Mouse (Mus musculus): Measurements from ENCODE around the gene Txnrd2. TPM values are rescaled to one million over a fixed set of nuclear protein-coding genes. Genes with fewer than 3 reads are reported as not detected.
A peak's percentile ranks its signal among the peaks of the same experiment; 100 is the strongest.

The Txnrd2 gene
- total RNA-seq, 2 experiments from 2014 or later = 19.7 to 21.4 TPM

DNA sequence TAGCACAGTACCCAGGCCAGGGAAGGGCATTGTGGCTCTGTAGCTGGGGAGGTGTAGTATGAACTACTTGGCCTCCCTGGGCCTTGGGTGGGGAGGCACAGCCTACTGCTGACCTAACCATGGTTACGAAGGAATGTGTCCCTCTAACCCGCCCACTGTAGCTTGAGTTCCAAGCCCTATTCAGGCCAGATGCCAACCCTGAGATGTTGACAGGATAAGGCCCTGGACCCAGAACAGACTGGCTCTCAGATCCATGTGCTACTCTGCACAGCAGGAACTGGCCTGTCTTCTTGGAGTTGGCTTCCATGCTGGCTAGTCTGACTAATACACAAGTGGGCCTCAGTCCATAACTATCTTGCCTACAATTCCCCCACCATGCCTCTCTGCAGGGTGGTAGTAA lies 30.0 kb upstream of the Txnrd2 start:
- DNase-seq (ENCODE audit: low spot score in 2 of 2) = no peak
- H3K27ac ChIP-seq = peak overlapping the region; percentile 21; the same call in 1 of the 2 replicates

DNA sequence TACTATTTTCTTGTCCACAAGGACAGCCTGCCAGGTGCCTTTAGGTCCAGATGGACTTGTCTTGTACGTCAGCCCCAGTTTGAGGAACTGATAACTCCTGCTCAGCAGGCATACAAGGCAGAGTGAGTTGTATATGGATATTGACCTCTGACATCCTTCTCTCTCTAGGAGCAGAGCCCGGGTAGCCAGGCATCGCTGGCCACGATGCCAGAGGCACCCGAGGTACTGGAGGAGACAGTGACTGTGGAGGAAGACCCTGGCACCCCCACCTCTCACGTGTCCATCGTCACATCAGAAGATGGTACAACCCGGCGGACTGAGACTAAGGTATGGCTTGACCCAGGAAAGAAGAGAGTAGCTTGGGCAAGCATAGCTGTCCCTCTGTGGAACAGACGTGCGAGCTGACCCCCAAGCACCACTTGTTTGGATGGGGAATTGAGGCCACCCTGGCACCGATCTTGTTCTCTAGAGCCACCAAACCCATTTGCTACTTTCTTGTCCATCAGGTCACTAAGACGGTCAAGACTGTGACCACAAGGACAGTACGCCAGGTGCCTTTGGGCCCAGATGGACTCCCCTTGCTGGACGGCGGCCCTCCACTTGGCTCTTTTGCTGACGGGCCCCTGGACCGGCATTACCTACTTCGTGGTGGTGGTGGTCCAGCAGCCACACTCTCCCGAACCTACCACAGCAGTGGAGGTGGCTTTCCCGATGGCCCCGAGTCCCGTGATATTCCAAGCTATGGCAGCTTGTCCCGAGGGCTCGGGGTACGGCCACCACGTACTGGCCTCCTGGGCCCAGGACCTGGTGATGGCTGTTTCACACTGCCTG lies 29.2 kb upstream of the Txnrd2 start:
- Histone ChIP-seq H3K4me3 (no peak overlapping the region), H3K27ac (peak overlapping the region; percentile 21; the same call in 1 of the 2 replicates)
- DNase-seq (ENCODE audit: low spot score in 2 of 2) = no peak
- no peak for TF ChIP-seq CTCF (conservative IDR thresholded peaks at IDR 0.05)

More for the DNA sequence above, 30.0 kb upstream of the Txnrd2 start:
- no peak for TF ChIP-seq CTCF (conservative IDR thresholded peaks at IDR 0.05)
- no peak overlapping the region for H3K4me3 ChIP-seq

DNA sequence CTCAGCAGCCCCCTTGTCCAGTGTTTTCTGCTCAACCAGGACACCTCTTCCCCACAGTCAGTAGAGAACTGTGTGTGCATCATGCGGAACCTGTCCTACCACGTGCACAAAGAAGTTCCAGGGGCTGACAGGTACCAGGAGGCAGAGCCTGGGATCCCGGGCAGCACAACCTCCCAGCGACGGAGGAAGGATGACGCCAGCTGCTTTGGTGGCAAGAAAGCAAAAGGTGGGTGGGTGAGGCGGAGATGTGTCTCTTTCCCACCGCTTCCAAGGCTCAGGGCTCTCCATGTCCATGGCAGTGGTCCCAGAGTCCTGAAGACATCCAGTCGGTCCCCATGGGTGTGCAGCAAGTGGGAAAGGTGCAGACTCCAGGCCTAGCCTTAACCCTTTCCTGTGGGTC lies 26.2 kb upstream of the Txnrd2 start:
- DNase-seq (ENCODE audit: low spot score in 2 of 2) = no peak
- Histone ChIP-seq H3K27ac (no peak overlapping the region), H3K4me3 (no peak overlapping the region)
- TF ChIP-seq CTCF (conservative IDR thresholded peaks at IDR 0.05) = no peak

DNA sequence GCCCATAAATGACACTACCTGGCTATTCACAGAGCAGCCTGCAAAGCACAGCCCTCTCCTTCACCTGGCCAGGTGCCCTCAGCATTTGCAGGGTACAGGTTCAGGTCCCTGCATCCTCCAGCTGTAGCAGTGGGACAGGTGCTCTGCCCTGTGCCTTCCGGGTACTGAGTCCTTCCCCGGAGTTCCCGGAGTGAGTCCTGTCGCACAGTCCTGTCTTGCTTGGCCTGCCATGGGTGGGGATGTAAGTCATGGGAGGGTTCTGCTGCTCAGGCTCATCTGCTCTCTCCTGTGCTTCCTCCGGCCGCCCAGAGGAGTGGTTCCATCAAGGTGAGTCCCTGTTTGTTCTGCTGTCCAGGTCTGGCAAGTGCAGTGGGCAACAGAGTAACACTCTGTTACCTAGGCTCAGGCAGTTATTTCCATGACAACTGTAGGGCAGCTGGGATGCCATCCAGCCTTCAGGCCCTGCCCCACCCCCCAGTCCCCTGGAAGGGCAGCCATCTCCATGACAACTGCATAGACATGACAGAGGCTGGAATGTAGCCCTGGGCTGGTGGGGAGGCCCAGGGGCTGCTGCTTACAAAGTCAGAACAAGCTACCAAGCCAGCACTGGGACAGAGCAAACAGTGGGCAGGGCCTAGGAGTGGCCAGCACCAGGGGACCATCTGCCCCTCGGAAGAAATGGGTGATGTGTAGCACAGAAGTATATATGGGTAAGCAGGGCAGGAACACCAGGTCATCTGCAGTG lies 25.5 kb upstream of the Txnrd2 start:
- no peak for DNase-seq (ENCODE audit: low spot score in 2 of 2)
- H3K4me3 ChIP-seq = no peak overlapping the region
- TF ChIP-seq CTCF (conservative IDR thresholded peaks at IDR 0.05) = no peak
- peak overlapping the region; percentile 18; the same call in 1 of the 2 replicates for H3K27ac ChIP-seq

DNA sequence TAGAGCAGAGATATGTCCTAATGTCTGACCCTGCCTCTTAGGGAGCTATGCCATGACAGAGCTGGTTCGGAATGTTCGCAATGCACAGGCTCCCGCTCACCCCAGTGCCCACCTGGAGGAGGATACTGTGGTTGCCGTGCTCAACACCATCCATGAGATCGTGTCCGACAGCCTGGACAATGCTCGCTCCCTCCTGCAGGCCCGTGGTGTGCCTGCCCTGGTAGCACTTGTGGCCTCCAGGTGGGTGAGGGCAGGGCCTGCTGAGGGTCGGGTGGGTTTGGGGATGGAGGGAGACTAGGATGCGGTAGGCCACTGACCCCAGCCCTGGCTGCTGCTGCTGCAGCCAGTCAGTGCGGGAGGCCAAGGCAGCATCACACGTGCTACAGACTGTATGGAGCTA lies 22.9 kb upstream of the Txnrd2 start:
- Histone ChIP-seq H3K4me3 (no peak overlapping the region), H3K27ac (no peak overlapping the region)
- no peak for DNase-seq (ENCODE audit: low spot score in 2 of 2)
- no peak for TF ChIP-seq CTCF (conservative IDR thresholded peaks at IDR 0.05)

DNA sequence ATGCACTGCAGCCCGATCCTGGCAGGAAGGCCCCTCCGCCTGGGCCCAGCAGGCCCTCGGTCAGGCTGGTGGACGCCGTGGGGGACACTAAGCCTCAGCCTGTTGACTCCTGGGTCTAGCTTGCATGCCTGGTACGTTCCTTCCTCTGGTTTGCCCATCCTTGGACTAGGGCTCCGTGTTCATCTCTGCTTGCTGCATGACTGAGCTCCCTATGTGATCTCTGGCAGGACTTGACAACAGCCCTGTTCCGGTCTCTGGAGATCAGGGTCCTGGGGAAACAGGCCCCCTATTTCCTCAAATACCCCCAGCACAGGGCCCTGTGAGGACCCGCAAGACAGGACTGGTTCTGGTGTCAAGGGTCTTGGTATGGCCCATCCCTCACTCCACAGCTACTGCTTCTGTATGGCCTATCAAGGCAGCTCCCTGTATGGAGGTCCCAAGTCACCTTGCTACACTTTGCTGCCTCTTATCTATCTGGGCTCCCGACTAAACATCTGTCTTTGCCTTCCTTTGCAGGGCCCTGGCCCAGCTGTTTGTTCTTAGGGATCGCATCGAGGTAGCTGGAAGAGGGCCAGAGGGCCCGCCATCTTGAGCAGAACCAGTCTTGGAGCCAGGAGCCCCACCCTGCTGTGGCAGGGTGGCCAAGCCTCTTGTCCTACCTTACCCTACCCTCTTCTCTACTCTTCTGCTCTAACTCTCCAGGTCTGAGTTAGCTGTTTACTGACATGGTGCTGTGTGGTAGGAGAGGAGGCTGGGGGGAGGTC lies 20.9 kb upstream of the Txnrd2 start:
- no peak for TF ChIP-seq CTCF (conservative IDR thresholded peaks at IDR 0.05)
- Histone ChIP-seq H3K27ac (peak overlapping the region; percentile 70; the same call in 1 of the 2 replicates), H3K4me3 (no peak overlapping the region)
- DNase-seq (ENCODE audit: low spot score in 2 of 2) = no peak

DNA sequence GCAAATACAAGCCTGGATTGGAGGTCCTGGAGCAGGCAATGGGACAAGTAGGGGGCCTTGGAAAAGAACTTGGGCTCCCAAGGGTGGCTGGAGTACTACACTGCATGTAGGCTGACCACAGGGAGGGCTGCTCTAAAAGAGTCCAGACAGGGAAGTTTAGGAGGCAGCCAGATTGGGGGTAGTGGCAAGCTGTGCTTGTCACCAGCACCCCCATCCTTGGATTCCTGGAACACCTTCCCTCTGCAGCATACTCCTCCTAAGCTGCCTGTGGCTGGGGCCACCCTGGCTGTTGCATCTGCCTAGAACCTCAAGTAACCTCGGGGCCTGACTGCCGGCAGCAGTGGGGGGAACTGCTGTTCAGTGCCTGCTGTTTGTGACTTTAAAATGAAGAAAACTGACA lies 20.3 kb upstream of the Txnrd2 start:
- Histone ChIP-seq H3K4me3 (no peak overlapping the region), H3K27ac (peak overlapping the region; percentile 70)
- DNase-seq (ENCODE audit: low spot score in 2 of 2) = no peak
- TF ChIP-seq CTCF (conservative IDR thresholded peaks at IDR 0.05) = no peak

DNA sequence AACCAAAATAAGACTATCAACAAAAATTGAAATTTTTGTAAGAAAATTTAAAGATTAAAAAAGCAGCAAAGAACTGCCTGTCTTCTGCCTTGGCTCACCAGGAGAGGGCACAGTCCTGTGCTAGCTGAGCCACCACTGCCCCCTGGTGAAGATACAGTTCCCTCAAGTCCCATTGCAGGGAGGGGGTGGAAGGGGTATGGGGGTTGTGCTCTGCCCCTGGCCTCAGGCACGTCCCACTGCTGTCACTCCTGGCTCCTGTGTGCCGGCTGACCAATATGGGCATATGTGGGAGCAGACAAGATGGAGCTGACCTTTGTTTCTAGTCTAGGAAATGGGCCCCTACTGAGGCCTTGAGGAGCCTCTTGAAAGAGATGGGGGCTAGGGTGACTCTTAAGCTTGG lies 19.9 kb upstream of the Txnrd2 start:
- DNase-seq (ENCODE audit: low spot score in 2 of 2) = peak; percentile 65 to 69
- H3K27ac ChIP-seq = peak overlapping the region; percentile 70; the same call in 1 of the 2 replicates
- peak; percentile 93; the same call in 1 of the 2 replicates for TF ChIP-seq CTCF (conservative IDR thresholded peaks at IDR 0.05)
- no peak overlapping the region for H3K4me3 ChIP-seq

DNA sequence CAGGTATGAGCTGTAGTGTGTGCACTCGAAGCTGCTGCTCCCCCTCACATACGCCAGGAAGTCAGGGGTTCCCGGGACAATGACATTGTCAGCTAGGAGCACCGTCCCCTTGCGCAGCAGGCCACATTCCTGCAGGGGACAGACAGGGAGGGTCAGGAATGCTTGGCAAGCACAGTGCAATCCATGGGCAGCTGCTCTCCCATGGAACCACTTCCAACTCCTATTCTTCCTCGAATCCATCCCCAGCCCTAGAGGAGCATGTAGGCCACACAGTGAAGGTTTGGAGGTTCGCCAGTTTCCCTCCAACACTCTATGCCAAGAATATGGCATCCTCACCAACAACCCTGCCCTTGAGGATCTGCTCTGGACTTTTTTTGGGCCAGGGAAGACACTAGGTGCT lies 18.3 kb upstream of the Txnrd2 start:
- Histone ChIP-seq H3K4me3 (no peak overlapping the region), H3K27ac (peak overlapping the region; percentile 48; the same call in 1 of the 2 replicates)
- no peak for DNase-seq (ENCODE audit: low spot score in 2 of 2)
- no peak for TF ChIP-seq CTCF (conservative IDR thresholded peaks at IDR 0.05)

DNA sequence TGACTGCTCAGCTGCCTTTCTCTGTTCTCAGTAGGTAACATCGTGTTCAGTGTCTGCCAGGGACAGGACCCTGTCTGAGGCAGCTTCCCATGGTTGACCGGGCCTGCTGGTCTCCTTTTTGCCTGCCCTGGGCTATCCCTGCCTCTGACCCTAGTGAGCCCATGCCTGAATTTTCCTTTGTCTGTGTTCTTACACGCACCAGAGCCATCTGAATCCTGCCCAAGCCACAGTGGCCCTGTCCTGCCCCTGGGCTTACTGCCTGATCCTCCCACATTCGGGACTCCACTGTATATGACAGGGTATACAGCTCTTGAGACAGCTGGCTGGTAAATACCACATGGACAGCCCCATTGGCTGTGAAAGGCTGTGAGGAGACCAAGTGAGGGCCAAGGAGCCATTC lies 16.4 kb upstream of the Txnrd2 start:
- Histone ChIP-seq H3K4me3 (no peak overlapping the region), H3K27ac (peak overlapping the region; percentile 43; the same call in 1 of the 2 replicates)
- no peak for TF ChIP-seq CTCF (conservative IDR thresholded peaks at IDR 0.05)
- no peak for DNase-seq (ENCODE audit: low spot score in 2 of 2)

DNA sequence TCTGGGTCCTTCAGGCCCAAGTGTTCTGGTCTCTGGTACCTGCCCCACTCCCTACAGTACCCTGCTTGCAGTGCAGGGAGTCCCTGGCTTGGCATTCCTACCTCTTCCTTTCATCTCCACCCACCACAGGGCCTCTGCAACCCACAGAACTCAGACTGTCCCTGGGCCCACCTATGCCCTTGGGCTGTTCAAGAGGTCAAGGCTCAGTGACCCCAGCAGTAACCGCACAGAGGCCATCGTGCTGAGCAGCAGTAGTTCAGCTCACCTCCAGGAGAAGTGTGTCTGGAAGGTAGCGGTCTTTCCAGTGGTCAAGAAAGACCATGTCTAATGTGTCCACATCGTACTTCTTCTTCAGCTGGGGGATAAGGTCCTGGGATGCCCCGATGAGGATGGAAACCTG lies 15.8 kb upstream of the Txnrd2 start:
- DNase-seq (ENCODE audit: low spot score in 2 of 2) = no peak
- Histone ChIP-seq H3K4me3 (no peak overlapping the region), H3K27ac (peak overlapping the region; percentile 43; the same call in 1 of the 2 replicates)
- TF ChIP-seq CTCF (conservative IDR thresholded peaks at IDR 0.05) = no peak

DNA sequence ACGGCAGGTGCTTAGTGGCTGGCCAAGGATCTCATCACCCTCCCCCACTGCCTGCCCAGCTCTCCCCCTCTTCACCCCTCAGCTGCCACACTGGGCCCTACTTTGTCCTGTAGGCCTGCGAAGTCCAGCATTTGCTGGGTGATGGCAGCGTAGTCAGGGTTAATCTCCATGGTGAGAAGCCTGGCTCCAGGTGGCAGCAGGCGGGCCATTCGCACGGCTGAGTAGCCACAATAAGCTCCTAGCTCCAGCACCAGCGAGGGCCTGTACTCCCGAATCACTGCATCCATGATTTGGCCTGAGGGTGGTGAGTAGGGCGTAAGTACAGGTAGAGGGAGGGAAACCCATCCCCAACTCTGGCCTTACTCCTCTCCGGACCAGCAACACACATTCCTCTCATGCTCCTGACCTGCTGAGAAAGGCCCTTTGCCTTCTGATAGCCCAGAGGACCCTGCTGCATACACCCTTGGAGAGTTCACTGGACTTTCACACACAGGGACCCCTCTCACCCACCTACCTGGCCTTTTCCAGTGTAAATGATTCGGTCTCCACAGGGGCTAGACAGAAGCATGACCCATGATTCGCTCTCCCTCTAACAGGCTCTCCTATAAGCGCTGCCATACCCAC lies 15.0 kb upstream of the Txnrd2 start:
- Histone ChIP-seq H3K27ac (peak overlapping the region; percentile 72), H3K4me3 (no peak overlapping the region)
- no peak for DNase-seq (ENCODE audit: low spot score in 2 of 2)
- no peak for TF ChIP-seq CTCF (conservative IDR thresholded peaks at IDR 0.05)
